Mouse (Mus musculus) mesoderm, embryonic 11.5 days (tissue): ENCODE measurements at regions not wholly inside any gene's neighbourhood (a gene's known extent, or its start where the extent isn't known, plus 50 kb on each side); places are given as distances from the start of the nearest gene placed in this dataset.
"Not testable (repeated sequence)": the region's sequence is repeated elsewhere in the genome, so short reads cannot be mapped to it uniquely, and the experiment has no call there.

Experiments
- DNase-seq: peaks from one replicate; pipeline ENCODE4 v3.0.0-alpha.2; 2012; ENCODE audit warnings: low read depth, low spot score

DNA sequence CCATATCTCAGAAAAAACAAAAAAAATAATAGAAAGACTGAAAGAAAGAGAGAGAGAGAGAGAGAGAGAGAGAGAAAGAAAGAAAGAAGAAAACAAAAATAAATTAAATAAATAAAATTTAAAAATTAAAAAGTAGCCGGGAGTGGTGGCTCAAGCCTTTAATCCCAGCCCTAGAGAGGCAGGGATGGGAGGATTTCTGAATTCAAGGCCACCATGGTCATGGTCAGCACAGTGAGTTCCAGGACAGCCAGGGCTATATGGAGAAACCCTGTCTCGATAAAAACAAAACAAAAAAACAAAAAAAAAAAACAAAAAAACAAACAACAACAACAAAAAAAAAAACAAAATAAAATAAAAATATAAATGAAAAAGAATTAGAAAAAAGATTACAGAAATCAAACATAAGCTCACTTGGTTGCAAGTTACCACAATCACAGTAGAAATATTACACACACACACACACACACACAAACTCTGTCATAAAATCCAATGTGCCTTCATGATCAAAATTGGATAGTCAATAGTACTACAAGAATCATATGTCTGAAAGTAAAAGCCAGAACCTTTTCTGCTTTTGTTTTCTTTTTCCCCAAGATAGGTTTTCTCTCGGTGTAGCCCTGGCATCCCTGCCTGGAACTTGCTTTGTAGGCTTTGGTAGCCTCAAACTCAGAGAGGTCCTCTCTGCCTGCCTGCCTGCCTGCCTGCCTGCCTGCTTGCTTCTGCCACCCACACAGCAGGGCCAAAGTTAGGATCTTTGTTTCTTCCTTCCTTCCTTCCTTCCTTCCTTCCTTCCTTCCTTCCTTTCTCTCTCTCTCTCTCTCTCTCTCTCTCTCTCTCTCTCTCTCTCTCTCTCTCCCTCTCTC lies 476.1 kb upstream of the Olfr161 start:
- DNase-seq: peak; percentile 6

DNA sequence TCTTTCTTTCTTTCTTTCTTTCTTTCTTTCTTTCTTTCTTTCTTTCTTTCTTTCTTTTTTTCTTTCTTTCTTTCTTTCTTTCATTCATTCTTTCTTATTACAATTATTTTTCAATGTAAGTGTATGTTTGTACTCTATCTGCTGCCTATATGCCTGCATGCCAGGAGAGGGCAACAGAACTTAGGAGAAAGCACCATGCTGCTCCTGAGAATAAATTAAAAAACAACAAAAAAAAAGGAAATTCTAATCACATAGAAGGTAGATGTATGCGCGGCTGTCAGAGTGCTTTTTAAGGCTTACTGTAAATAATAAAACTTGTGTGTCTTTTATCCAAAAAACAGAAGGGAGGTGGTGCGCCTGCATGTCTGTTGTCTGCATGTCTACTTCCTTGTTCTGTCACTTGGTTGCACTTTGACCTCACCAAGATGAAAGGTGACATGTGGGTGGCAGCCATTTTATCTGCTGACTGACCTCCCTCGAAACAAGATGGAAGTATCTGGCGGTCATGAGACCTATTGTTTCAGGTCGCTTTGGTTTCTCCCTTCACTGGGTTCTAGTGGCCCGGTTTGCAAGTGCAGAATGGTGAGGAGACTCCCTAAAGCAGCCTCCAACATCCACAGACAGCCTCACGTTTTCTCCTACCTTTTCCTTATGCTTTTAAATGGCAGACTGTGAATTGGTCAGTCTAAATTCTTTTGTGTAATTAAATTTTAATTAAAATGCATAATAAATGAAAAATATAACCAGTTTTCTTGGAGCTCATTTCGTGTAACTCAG lies 475.3 kb upstream of the Olfr161 start:
- DNase-seq: peak; percentile 19

DNA sequence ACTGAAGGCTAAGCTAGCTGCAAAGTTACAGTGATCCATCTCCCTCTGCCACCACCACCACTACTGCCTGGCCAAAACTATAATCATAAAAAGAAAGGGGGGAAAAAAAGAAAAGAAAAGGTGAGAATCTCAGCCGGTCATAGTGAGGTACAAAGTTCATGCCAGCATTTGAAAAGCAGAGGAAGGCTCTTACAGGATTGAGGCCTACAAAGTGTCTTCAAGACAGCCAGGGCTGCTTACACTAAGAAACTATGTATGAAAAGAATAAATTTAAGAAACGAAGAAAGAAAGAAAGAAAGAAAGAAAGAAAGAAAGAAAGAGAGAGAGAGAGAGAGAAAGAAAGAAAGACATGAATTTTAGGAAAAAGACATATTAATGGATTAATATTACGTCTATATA lies 474.7 kb upstream of the Olfr161 start:
- peak; percentile 4 for DNase-seq

GRCm38 (mm10) chr16:3121216-3121615 lies 469.6 kb upstream of the Olfr161 start:
- not testable (repeated sequence) for DNase-seq

GRCm38 (mm10) chr16:3122145-3122860 lies 468.5 kb upstream of the Olfr161 start:
- DNase-seq: not testable (repeated sequence)

DNA sequence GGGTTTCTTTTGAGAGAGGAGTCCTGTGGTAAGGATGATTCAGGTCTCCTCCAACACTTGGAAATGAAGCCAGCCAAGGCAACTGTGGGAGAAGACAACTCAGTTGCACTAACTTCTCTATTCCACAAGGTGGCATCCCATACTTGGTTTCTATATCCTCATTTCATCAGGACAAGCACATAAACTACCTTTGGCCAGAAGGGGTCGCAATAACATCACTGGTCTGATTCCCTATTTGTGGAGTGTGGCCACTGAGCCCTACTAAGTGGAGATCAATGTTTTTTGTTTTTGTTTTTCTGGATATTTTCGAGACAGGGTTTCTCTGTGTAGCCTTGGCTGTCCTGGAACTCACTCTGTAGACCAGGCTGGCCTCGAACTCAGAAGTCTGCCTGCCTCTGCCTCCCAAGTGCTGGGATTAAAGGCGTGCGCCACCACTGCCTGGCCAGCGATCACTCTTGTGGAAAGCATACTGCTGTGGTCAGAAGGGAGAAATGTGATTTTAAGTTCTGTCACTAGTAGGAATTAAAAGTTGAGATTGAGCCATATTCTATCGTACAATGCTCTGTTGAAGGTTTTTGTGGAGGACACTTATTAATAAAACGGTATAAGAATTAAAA lies 467.9 kb upstream of the Olfr161 start:
- not testable (repeated sequence) for DNase-seq

- DNase-seq: not testable (repeated sequence)
Measured at GRCm38 (mm10) chr16:3127317-3127716, 463.5 kb upstream of the Olfr161 start.
